Mouse (Mus musculus): ENCODE measurements around the gene Abraxas2. TPM values are rescaled to one million over a fixed set of nuclear protein-coding genes. Genes with fewer than 3 reads are reported as not detected.

Gene Abraxas2
- total RNA-seq, 2 experiments from 2014 or later: 48.0 to 51.6 TPM

DNA sequence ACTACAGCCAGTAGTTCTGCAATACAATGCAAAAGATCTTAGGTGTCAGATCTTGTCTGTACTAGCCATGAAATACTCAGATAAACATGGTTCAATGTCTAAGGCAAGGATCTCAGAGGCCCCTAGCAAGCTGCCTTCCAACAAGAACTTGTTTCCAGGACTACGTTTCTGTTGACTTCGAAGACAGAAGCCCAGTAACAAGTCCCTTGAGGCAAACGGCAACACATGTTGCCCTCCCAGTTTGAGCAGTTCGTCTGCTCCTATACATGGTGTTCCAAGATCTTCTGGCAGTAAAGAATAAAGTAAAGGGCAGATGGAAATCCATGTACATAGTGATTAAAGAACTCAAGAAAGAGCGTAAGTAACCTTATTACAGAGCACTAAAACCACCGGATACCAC, 5.7 kb upstream of the Abraxas2 start:
- ATAC-seq (ENCODE audit: poor library complexity, severe bottlenecking): no peak

DNA sequence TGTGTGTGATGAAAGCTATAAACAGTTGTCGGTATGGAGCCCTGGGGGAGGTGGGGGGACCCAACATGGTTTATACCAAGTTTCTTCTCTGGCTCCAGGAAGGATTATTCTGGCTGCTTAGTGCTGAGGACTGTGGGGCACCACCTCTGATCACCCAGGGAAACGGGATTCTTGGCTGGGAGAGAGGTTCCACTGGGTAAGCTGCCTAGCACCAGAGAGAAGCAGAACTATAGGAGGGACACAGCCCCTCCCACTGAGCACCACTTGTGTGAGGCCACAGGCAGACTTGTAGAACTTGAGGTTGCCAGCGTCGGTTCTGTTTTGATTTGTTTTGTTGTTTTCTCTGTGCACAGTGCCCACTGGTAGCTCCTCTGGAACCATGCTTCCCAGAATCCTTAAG, 5.1 kb upstream of the Abraxas2 start:
- ATAC-seq (ENCODE audit: poor library complexity, severe bottlenecking): no peak

DNA sequence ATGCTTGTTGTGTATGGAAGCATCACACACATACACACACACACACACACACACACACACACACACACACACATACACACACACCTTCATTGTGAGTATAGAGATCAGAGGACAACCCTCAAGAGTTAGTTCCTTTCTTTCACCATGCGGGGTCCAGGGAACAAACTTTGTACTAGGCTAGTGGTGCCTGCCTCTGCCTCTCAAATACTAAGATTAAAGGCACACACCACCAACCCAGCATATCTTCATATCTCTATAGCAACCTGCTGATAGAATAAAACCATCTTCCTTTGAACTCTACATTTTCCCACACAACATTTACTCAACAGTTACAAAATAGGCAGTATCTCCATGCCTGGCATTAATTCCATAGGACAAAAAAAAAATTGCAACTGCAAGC, 2.9 kb upstream of the Abraxas2 start:
- no peak for ATAC-seq (ENCODE audit: poor library complexity, severe bottlenecking)

DNA sequence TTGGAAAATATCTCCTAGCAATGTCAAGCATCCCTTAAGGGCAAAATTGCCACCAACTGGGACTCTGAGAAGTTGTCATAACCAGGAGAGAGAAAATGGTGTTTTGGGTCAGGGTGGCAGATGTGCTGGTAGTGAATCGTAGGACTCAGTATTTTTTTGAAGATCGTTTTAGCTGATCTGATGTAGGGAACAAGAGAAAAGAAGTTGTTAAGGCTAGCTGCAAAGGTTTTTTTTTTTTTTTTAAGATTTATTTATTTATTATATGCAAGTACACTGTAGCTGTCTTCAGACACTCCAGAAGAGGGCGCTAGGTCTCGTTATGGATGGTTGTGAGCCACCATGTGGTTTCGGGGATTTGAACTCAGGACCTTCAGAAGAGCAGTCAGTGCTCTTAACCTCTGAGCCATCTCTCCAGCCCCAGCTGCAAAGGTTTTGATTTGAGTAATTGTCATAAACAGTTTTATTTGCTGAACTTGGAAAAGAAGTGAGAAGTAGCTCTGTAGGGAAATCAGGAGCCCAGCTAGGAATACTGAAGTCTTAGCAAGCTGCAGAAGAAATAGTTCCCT, 899 bp upstream of the Abraxas2 start:
- no peak for ATAC-seq (ENCODE audit: poor library complexity, severe bottlenecking)

DNA sequence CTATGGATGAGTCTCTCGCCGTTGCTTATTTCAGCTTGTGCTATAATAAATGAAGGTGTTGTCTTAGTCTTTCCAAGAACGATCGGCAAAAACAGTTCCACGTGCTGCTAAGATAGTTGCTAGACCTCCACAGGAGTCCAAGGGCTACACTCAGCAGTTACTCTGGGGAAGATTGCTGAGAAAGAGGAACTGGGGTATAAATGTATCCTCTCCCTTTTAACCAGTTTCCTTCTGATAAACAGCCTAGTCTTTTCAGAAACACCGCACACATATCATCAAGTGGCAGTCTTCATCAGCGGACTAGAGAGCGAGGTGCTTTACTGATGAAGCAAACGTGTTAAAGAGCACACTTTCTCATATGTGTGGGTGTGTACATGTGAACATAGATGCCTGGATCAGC, 7.3 kb downstream of the Abraxas2 start:
- ATAC-seq (ENCODE audit: poor library complexity, severe bottlenecking): no peak

DNA sequence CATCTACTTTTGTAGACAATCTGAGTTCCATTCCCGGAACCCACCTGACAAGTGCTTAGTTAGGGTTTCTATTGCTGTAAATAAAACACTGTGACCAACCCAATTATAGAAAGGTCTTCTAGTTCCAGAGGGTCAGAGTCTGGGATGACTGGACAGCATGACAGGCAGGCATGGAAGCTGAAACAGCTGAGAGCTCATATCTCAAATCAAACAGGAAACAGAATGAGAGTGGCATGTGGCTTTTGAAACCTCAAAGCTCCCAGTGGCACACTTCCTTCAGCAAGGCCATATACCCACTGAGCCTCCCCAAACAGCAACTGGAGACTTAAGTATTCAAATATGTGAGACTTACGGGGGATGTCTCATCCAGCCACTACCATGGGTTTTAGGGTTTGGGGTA, 14.0 kb downstream of the Abraxas2 start:
- ATAC-seq (ENCODE audit: poor library complexity, severe bottlenecking): no peak; the same call in 1 of the 2 replicates

DNA sequence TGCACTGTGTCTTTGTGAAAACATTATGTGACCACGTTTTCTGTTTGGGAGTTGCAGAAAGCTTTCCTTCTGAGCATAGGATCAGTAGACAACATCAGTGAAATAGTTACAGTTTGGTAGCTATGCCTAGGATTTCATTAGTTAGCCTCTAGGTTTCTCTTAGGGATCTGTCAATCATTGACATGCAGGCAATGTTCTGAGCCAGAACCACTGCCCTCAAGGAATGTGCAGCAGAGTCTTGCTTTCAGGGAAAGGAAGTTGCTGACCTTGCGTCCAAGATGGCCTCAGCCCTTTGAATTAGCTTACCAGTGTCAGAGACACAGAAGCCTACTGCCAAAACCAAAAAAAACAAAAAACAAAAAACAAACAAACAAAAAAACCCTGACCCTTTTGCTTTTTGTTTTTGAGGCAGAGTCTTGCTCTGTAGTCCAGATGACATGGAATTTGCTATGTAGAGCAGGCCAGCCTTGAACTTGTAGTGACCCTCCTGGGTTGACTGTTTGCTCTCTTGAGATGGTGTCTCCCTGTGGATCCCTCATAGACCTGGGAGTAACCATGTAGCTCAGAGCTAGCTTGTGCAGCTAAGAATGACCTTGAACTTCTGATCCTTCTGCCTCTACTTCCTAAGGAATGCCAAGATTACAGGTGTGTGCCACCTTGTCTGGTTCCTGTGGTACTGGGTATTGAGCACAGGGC, 16.5 kb downstream of the Abraxas2 start:
- no peak for ATAC-seq (ENCODE audit: poor library complexity, severe bottlenecking)

DNA sequence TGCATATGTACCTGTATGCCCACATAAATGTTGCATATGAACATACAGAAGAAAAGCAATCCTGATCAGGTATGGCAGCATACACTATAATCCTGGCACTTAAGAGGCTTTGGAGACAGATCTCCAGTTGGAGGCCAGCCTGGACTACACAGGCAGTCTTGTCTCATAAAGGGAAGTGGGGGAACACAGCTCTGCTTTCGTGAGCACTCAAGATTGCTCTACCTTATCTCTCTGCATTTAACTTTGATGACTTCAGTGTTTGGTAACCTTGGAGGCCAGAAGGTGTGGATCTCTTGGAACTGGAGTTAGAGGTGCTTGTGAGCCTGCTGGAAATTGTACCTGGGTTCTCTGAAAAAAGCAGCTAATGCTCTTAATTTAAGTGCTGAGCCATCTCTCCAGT, 21.3 kb downstream of the Abraxas2 start:
- ATAC-seq (ENCODE audit: poor library complexity, severe bottlenecking): no peak

DNA sequence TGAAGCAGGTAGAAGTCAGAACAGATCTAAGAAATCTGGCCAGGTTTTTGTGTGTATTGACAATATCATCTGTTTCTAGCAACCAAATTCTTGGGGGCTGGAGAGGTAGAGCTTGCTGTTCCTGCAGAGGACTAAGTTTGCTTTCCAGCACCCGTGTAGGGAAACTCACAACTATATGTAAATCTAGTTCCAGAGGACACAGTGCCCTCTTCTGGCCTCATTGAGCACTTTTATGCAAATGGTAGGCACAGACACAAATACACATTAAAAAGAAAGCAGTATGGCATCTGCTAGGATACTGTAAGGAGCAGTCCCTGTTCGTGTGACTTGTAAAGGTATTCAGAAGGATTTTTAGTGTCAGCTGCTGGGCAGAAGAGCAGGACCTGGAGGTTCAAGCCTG, 23.3 kb downstream of the Abraxas2 start:
- ATAC-seq (ENCODE audit: poor library complexity, severe bottlenecking): peak; percentile 35; the same call in 1 of the 2 replicates

DNA sequence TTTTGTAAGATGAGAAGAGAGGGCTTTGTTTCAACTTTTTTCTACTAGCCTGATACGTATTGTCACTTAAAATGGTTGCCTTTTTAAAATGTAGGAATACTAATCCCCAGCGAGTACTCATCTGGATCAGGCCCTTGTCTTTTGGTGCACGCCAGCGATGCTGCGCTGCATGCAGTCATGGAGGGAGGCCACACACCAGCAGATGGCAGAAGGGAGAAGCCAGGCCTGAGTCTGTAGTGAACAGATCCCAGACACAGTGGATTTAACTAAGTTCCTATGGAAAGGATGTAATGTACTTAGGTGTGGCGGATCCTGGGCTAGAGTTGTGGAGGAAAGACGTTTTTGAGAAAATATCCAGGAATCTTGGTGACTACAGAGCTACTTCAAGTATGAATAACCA, 25.0 kb downstream of the Abraxas2 start:
- ATAC-seq (ENCODE audit: poor library complexity, severe bottlenecking): no peak

DNA sequence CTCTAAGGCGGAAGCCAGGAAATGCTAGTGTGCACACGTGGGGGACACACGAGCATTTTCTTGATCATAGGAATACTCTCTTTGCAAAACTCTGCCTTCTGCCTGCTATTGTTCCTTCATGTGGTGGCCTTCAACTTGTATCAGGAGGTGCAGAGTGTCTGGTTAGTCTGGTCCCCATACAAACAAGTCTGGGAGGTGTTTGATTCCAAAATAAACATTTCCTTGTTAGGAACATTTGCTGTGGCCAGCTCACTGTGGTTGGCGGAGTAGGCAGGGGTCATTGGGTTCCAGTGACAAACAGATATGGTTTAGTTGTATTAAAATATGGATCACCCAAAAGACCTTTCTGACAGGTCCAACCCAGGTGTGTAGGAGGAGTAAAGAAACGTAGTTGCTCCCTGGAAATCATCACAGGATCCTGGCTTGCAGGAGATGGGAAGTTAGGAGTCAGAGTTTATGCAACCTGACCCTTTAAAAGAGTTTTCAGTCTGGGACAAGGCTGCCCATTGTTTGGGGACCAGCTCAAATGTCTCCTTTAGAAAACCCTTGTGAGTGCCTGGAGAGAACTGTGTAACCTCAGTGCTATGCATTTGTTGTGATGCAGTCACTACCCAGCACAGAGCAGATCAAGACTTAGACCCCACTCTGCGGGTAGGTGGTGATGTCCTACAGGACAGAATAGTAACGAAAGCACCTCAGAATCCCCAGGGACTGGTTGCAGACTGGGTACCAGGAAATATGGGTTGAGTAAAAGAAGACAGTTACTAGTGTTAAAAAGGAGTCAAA, 28.2 kb downstream of the Abraxas2 start:
- ATAC-seq (ENCODE audit: poor library complexity, severe bottlenecking): no peak

DNA sequence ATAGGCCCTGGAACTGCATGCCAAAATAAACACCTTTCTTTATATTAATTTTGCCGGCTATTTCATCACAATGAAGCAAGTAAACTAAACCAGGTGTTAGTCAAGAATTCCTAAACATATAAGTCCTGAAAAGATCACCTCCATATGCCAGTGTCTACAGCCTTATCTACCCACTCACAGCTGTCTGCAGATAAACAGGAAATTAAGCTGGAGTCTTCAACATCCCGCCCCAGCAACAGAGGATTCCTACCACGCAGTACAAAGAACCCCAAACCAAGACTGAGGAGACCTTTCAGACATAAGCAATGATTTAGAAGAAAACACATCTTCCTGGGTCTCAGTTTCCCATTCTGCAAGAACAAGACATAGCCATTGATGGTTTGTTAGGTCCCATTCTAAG, 29.0 kb downstream of the Abraxas2 start:
- no peak for ATAC-seq (ENCODE audit: poor library complexity, severe bottlenecking)

DNA sequence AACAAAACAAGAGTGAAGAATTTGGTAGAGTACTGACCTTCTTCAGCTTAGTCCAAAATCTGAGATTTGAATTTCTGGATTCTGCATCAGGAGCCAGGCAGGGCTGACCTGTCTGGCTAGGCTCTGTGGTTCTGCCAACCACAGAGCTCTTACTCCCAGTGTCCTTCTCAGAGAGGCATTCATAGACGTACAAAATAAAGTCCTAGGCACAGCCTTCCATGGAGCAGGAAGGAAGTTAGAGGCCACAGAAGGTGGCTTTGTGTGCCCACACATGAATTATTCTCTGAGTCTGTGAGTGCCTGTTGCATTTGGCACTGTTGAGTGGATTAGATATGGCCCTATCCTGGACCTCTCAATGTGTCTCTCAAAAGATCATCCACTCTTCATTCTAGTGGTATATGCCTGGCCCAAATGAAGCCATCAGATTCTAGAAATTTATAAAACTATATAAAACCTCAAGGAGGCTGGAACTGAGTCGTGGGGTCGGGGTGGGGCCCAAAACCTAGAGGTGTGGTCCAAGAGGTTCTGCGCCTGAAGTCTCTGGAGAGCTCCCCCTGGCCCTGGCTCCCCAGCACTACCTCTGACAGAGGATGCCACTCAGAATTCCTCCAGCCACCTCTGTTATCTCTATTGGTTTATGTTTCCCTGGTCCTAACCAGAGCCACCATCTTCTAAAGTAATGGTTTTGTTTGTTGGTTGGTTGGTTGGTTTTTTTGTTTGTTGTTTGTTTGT, 29.7 kb downstream of the Abraxas2 start:
- ATAC-seq (ENCODE audit: poor library complexity, severe bottlenecking): no peak

DNA sequence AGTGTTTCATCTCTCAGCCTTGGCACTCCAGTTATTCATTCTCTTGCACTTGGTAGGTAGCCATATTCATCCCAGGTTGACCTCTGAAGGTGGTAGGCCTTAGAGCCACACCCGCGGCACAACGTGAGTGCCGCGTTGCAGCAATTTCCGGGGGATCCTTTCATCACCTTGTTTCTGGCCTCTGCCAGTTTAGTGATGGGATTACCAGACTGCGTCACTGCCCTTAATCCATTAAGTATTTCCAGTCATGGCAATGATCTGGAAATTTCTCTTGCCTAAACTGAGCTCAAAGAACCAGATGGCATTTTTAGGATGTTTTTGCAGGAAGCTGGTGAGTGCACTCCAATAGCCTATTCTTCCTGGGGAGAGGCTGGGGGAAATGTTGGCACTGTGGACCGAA, 30.7 kb downstream of the Abraxas2 start:
- ATAC-seq (ENCODE audit: poor library complexity, severe bottlenecking): no peak

DNA sequence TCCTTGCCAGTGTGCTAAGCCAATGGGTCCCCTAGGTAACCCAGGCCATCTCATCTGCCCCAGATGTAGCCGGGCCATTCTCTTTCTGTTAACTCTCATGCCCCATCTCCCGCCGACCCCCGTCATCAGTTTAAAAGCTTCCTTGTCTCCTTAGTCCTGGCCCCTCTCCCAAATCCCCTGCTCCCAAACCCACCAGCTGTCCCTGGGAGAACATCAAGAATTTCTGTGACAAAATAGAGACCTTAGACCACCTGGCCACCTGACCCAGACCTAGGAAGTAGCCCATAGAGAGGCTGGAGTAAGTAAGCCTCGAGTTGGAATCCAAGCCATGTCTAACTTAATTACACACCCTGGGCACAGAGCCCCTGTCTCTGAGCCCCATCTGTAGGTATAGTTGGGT, 31.2 kb downstream of the Abraxas2 start:
- ATAC-seq (ENCODE audit: poor library complexity, severe bottlenecking): no peak

DNA sequence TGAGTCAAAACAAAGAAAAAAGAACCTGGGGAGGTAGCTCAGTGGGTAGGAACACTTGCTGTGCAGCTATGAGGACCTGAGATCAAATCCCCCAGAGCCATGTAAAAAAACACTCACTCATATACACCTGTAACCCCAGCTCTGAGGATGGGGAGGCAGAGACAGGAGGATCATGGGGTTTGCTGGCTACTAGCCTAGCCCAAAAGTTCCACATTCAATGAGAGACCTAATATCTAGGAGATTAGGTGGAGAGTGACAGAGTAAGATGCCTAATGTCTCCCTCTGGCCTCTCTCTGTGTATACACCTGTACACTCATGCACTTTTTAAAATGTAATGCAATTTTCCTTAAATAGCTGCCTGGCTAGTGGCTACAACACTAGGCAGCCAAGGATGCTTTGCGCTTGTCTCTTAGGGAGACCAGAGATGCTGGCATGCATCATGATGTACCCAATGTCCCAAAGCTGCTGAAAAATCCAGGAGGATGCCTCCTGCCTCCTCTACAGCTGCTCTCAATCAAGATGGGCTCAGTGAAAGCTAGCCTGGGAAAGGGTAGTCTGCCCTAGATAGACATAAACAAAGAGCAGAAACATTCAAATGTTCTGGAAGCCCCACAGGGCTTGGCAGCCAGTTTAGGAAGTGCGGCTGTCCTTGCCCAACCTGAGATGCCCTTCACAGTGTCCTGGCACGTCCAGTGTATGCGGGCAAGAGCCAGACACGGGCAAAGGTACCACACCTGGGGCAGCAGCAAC, 32.7 kb downstream of the Abraxas2 start:
- ATAC-seq (ENCODE audit: poor library complexity, severe bottlenecking): no peak

DNA sequence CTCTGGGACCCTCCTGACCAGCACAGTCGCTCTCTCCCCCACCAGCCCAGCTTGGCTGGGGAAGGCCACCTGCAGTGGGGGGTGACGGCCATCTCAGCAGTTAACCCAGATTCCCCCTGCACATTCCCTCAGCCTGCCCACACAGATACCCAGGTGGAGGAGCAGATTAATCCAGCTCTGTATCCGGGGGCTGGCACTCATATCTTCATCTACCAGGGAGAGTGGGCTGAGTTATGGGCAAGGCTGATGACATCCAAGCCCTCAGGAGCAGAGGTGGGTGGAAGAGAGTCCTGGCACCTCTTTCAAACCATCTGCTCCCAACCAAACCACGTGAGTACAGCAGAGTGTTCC, 33.3 kb downstream of the Abraxas2 start:
- ATAC-seq (ENCODE audit: poor library complexity, severe bottlenecking): no peak

DNA sequence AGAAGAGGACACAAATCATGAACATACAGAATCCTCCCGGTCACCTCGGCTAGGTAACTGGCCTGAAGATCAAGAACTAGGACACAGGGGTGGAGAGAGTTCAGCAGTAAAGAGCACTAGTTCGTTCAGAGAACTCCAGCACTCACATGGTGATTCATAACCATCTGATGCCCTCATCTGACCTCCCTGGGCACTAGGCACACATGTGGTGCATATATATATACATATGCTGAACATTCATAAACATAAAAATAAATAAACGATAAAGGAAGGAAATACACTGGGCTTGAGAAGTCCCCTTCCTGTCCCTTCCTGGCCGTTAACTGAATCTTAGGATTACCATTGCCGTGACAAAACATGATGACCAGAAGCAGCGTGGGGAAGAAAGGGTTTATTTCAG, 33.8 kb downstream of the Abraxas2 start:
- ATAC-seq (ENCODE audit: poor library complexity, severe bottlenecking): no peak

DNA sequence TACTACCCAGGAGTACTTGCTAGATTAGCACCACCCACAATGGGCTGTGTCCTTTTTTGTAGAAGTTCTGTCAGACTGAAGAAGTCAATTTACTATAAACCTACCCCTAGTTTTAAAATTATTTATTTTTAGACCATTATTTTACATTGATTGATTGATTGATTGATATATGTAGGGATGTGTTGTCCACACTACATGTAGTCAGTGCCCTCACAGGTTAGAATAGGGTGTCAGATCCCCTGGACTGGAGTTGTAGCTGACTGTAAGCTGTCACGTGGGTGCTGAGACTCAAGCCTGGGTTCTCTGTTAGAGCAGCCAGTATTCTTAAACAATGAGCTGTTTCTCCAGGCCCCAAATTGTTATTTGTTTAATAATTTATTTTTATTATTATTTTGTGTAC, 34.3 kb downstream of the Abraxas2 start:
- ATAC-seq (ENCODE audit: poor library complexity, severe bottlenecking): no peak

DNA sequence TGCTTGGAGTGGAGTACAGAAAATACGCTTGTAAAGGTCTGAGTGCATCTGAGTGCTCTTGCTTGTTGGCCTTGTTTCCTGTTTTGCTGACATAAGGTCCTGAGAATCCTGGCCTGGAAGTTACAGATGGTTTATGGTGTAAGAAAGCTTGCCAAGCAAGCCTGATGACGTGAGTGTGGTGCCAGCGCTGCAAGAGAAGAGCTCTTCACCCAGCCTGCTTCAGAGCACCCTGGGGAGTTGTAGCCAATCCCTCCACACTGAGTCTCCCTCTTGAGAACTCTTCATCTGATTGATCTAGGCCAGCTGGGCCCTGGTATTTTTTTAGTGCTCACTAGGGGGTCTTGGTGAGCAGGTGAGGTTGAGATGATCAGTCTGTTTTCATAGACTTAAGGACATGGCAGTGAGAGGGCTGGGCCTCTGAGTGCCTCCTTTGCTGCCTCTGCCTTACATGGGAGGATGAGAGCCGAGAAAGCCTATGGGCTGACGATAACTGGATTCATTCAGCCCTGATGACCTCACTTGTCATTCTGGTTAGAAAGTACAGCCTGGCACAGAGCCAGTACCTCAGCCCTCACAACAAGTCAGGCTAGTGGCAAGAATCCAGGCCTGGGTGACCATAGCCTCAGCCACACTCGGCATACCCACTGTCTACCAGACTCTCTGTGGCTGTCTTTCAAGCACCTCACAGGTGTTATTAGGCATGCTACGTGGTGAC, 36.0 kb downstream of the Abraxas2 start:
- ATAC-seq (ENCODE audit: poor library complexity, severe bottlenecking): no peak
